Mouse (Mus musculus) left cerebral cortex, postnatal 4 days (tissue): ENCODE measurements around the gene Vmn1r118. TPM values are rescaled to one million over a fixed set of nuclear protein-coding genes. Genes with fewer than 3 reads are reported as not detected.
"Not testable (repeated sequence)": the region's sequence is repeated elsewhere in the genome, so short reads cannot be mapped to it uniquely, and the experiment has no call there.

Experiments
- DNase-seq: peaks from one replicate; pipeline ENCODE4 v3.0.0-alpha.2; 2022
- intact Hi-C: fragments of 180-260 bp; cut with DNase I; formaldehyde crosslinking; loops from one replicate; pipeline ENCODE4 v1.15.1; 2025
- total RNA-seq, 2 experiments: library from RNA; stranded (reverse); gene quantifications; 2 replicates each; pipeline ENCODE4 v1.2.3; 2021

Vmn1r118 gene
- total RNA-seq = not detected

DNA sequence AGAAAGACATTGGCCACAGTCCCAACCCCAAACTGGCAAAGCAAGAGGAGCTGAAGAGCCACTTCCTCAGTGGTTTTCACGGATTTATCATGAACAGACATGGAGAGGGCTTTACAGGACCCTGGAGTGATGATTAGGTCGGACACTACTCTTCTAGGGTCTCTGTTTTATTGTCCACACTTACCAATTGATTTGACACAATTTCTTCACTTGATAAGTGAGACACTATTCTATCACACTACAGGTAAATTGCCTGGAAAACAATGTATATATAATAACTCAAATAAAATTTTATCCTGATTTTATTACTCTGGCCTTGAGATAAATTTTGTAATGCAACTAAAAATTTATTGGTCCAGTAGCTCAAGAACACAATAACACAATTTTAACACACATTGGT is at the start of gene Vmn1r118:
Gene Vmn1r118 (minus strand): TSS at position 101 of the 400 bp plus-strand sequence.
- DNase-seq, intact Hi-C loops: not testable (repeated sequence)

DNA sequence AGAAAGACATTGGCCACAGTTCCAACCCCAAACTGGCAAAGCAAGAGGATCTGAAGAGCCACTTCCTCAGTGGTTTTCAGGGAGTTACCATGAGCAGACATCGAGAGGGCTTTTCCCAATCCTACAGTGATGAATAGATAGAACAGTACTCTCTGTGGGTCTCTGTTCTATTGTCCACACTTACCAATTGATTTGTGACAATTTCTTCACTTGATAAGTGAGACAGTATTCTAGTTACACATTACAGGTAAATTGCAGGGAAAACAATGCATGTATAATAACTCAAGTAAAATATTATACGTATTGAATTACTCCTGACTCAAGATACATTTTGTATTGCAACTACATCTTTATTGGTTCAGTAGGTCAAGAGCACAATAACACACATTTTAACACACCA is 28.1 kb downstream of the Vmn1r118 start, which contains the start of gene Vmn1r117:
Gene Vmn1r117 (minus strand): TSS at position 101 of the 400 bp plus-strand sequence.
- intact Hi-C loops = not testable (repeated sequence)

DNA sequence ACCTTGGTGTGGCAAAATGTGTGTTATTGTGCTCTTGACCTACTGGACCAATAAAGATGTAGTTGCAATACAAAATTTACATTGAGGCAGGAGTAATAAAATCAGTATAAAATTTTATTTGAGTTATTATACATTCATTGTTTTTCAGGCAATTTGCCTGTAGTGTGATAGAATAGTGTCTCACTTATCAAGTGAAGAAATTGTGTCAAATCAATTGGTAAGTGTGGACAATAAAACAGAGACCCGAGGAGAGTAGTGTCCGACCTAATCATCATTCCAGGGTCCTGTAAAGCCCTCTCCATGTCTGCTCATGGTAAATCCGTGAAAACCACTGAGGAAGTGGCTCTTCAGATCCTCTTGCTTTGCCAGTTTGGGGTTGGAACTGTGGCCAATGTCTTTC is 40.2 kb downstream of the Vmn1r118 start, which contains the start of gene Vmn1r116:
Gene Vmn1r116 (plus strand): TSS at position 301 of the 400 bp plus-strand sequence.
- DNase-seq, intact Hi-C loops: not testable (repeated sequence)

More for the DNA sequence above, 28.1 kb downstream of the Vmn1r118 start, which contains the start of gene Vmn1r117:
- DNase-seq = not testable (repeated sequence)

Other genes starting within 250 kb of the Vmn1r118 start
- gene Vmn1r107, start 243.4 kb downstream of the Vmn1r118 start, total RNA-seq = not detected
- gene Vmn1r111, start 209.1 kb downstream of the Vmn1r118 start, total RNA-seq = not detected
- gene Gm10668, start 181.7 kb downstream of the Vmn1r118 start, total RNA-seq = not detected
- gene Vmn1r112, start 141.2 kb downstream of the Vmn1r118 start, total RNA-seq = not detected
- not detected for gene Vmn1r113, start 125.1 kb downstream of the Vmn1r118 start, total RNA-seq
- not detected for gene Vmn1r114, start 100.2 kb downstream of the Vmn1r118 start, total RNA-seq
- gene Vmn1r115, start 67.4 kb downstream of the Vmn1r118 start, total RNA-seq = not detected
- not detected for gene Vmn1r116, start 40.1 kb downstream of the Vmn1r118 start, total RNA-seq
- not detected for gene Vmn1r117, start 28.2 kb downstream of the Vmn1r118 start, total RNA-seq
- gene Vmn1r119, start 100.1 kb upstream of the Vmn1r118 start, total RNA-seq = not detected
- not detected for gene Vmn1r120, start 141.4 kb upstream of the Vmn1r118 start, total RNA-seq
- gene Vmn1r121, start 186.2 kb upstream of the Vmn1r118 start, total RNA-seq = not detected
- gene Vmn1r122, start 221.8 kb upstream of the Vmn1r118 start, total RNA-seq = not detected
- not detected for gene Vmn1r123, start 249.8 kb upstream of the Vmn1r118 start, total RNA-seq